Mouse (Mus musculus) kidney, embryonic 14.5 days (tissue): ENCODE data around the gene Abhd13. TPM values are rescaled to one million over a fixed set of nuclear protein-coding genes. Genes with fewer than 3 reads are reported as not detected.

Source experiments
- ATAC-seq: fragments of 200-750 bp; cut with Nextera tagmentation; 2 replicates; pipeline ENCODE4 v1.8.0; 2017; ENCODE audit warnings: moderate number of reproducible peaks, mild to moderate bottlenecking, moderate TSS enrichment, moderate library complexity; ENCODE audit not compliant: low FRiP score, low TSS enrichment
- H3K27ac ChIP-seq: fragments of 300-500 bp; sonication (generic); 2 replicates; pipeline ENCODE4 v1.5.1; 2014; ENCODE audit warnings: low read depth, mild to moderate bottlenecking, low read length, moderate library complexity, mixed read lengths
- H3K27me3 ChIP-seq: fragments of 300-500 bp; sonication (generic); 2 replicates; pipeline ENCODE4 v1.6.1; 2014; ENCODE audit warnings: mild to moderate bottlenecking, low read length; ENCODE audit not compliant: control insufficient read depth, insufficient read depth
- H3K36me3 ChIP-seq: fragments of 300-500 bp; sonication (generic); 2 replicates; pipeline ENCODE4 v1.6.1; 2014; ENCODE audit warnings: low read length, mixed read lengths; ENCODE audit not compliant: control insufficient read depth, insufficient read depth
- H3K4me1 ChIP-seq: fragments of 300-500 bp; sonication (generic); 2 replicates; pipeline ENCODE4 v1.6.1; 2014; ENCODE audit warnings: low read length, mixed read lengths; ENCODE audit not compliant: control insufficient read depth, insufficient read depth
- H3K4me2 ChIP-seq: fragments of 300-500 bp; sonication (generic); replicated peaks from 2 replicates; pipeline ENCODE4 v1.6.1; 2014; ENCODE audit warnings: low read depth, mild to moderate bottlenecking, low read length
- H3K4me3 ChIP-seq: fragments of 300-500 bp; sonication (generic); 2 replicates; pipeline ENCODE4 v1.5.1; 2014; ENCODE audit warnings: mild to moderate bottlenecking, low read length
- H3K9ac ChIP-seq: fragments of 300-500 bp; sonication (generic); 2 replicates; pipeline ENCODE4 v1.6.1; 2014; ENCODE audit warnings: low read depth, mild to moderate bottlenecking, low read length, moderate library complexity
- H3K9me3 ChIP-seq: fragments of 300-500 bp; sonication (generic); 2 replicates; pipeline ENCODE4 v1.6.1; 2016; ENCODE audit warnings: low read length; ENCODE audit not compliant: control insufficient read depth
- WGBS: fragments of 180-500 bp; shearing (Covaris S2); extraction: QIAGEN DNeasy Blood & Tissue Kit; methylation state at CpG from one replicate; pipeline ENCODE4 v1.1.7; 2014; 5-methylcytosine and 5-hydroxymethylcytosine counted together
- polyA plus RNA-seq: library from polyadenylated mRNA; unstranded; fragments of >200 nt; fragmentation: Nextera tagmentation; extraction: Ambion mirVana; gene quantifications from 2 replicates; pipeline ENCODE4 v1.2.1, GENCODE M21; 2014

Abhd13 gene
- polyA plus RNA-seq, 1 experiment from 2014 or later = 24.2 TPM

DNA sequence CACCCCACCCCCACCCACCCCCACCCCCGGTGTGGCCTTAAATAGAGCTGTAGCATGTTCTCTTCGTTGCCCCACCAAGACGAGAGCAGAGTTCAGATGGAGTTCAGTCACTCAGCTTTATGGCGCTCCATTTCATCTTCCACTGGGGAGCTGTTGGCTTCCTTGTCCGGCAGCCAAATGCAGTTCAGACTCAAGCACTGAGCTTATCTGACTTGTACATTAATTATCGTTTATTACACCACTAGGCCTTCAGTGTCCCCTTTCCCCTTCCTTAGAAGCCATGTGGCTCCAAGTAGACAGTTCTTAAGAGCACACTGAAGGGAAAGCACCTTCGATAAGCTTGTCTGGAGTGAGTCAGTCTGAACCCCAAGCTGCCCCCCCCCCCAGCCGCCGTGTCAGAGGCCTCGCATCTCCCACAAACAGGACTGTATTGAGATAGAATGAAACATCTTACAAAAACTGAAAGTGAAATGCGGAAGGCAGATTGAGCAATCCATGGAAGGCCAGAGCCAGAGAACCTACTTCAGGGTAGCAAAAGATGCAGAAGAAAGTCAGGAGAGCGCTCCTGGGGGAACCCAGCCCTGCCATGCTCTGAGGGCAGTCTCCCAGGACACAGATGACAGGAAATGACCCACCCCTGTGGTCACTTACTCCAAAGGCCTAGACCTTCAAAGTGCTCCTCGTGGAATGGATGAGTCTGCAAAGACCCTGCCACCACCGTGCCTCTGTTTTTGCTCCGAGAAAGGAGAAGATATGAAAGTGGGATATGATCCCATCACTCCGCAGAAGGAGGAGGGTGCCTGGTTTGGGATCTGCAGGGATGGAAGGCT, 28.9 kb downstream of the Abhd13 start, which contains the start of gene Tnfsf13b:
Gene Tnfsf13b (plus strand): TSS at position 312 of the 830 bp plus-strand sequence.
- Histone ChIP-seq H3K27me3 (no peaks in the 10 kb centered on the region), H3K36me3 (no peaks in the 10 kb centered on the region), H3K9ac (peak within 1 kb of the TSS; percentile 47), H3K4me3 (peak within 1 kb of the TSS; percentile 41), H3K9me3 (no peaks in the 10 kb centered on the region), H3K27ac (peak within 1 kb of the TSS; percentile 78), H3K4me2 (peak within 1 kb of the TSS; percentile 85), H3K4me1 (peaks cover 8% of the 10 kb centered on the region; the same call in 1 of the 2 replicates)
- peak; percentile 90 for ATAC-seq
- WGBS = 50% methylated on average over 16 of the region's 16 CpGs

DNA sequence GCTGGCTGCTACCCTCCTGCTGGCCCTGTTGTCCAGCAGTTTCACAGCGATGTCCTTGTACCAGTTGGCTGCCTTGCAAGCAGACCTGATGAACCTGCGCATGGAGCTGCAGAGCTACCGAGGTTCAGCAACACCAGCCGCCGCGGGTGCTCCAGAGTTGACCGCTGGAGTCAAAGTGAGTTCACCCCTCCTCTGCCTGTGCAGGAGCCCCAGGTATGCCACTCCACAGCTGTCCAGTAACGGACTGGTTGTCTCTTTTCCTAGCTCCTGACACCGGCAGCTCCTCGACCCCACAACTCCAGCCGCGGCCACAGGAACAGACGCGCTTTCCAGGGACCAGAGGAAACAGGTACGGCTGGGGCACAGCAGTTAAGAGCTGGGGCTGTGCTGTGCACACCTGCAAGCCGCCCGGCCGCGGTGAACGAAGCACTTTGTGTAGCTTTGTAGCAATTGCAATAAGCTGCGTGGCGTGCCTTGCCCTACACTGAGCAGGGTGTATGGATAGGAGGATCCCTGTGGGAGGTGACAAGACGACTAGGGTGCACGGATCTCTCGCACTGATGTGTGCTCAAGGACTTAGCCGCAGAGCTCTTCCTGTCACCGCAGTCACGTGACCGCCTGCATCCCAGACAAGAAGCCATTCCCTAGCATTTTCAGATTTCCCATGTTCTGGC, 29.6 kb downstream of the Abhd13 start:
- peak; percentile 75 for ATAC-seq
- Histone ChIP-seq H3K9me3 (no peaks in the 10 kb centered on the region), H3K4me2 (peak overlapping the region; percentile 85), H3K27me3 (no peaks in the 10 kb centered on the region), H3K27ac (peak overlapping the region; percentile 78), H3K9ac (peak overlapping the region; percentile 47), H3K36me3 (no peaks in the 10 kb centered on the region), H3K4me3 (peak overlapping the region; percentile 41), H3K4me1 (peaks cover 8% of the 10 kb centered on the region; the same call in 1 of the 2 replicates)
- WGBS = 2% methylated on average over 29 of the region's 29 CpGs

DNA sequence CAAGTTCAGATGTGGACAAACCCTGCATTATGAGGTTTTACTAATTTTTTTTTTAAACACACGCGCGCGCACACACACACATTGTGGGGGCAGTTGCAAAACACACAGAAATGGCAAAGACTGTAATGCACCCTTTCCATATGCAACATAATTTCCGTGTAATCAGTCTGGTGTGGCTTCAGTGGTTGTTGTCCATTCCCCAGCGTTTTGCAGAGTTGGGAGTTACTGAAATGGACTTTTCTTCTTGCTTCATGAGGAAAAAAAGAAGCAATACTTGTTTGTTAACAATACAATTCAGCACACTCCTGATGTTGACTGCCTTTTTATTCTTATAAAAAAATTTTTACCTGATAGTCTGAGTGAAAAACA, 30.1 kb downstream of the Abhd13 start:
- peak overlapping the region; percentile 85 for H3K4me2 ChIP-seq
- no peaks in the 10 kb centered on the region for H3K27me3 ChIP-seq
- peaks cover 8% of the 10 kb centered on the region; the same call in 1 of the 2 replicates for H3K4me1 ChIP-seq
- peak overlapping the region; percentile 47; the same call in 1 of the 2 replicates for H3K9ac ChIP-seq
- no peak for ATAC-seq
- H3K27ac ChIP-seq = no peak overlapping the region
- H3K36me3 ChIP-seq = no peaks in the 10 kb centered on the region
- H3K9me3 ChIP-seq = no peaks in the 10 kb centered on the region
- peak overlapping the region; percentile 41 for H3K4me3 ChIP-seq
- 41% methylated on average over 6 of the region's 6 CpGs for WGBS

DNA sequence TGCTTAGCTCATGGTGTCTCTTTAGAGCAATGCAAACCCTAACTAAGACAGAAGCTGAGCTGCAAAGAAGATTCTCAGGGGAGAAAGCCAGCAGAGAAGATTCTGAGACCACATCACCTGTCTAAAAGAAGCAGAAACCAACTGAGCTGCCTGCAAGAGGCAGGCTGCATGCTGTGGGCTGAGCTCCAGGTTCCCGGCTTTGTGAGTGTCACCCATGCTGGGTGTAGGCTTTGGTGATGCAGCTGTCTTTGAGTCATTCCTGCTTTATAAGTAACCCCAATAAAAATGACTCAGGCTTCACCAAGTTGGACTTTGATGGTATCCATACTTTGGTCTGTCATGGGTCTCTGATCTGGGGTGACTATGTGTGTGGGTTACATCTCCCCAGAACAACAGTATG, 38.7 kb downstream of the Abhd13 start:
- Histone ChIP-seq H3K27ac (no peak overlapping the region), H3K36me3 (no peaks in the 10 kb centered on the region), H3K4me1 (no peaks in the 10 kb centered on the region), H3K4me3 (no peak overlapping the region), H3K9me3 (no peaks in the 10 kb centered on the region), H3K27me3 (no peaks in the 10 kb centered on the region), H3K9ac (no peak overlapping the region), H3K4me2 (no peak overlapping the region)
- WGBS = 83% methylated on average over 1 of the region's 1 CpGs
- no peak for ATAC-seq

DNA sequence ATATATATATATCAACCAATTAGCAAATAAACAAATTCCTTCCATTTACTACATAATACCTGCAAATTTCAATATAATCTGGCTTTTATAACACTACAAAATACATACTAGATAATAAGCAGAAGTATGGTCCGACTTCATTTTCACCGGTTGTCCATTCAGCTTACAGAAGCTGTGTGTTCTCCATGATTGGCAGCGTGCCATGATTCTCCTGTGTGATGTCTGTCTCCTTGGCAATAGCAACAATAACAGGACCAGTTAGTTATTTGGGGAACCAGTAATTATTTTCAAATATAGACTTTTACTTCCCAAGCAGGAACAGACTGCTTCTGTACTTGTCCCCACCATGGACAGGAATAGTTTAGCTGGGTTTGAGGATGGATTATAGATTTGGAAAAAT, 39.7 kb downstream of the Abhd13 start:
- H3K4me2 ChIP-seq = no peak overlapping the region
- ATAC-seq = no peak
- no peaks in the 10 kb centered on the region for H3K9me3 ChIP-seq
- no peak overlapping the region for H3K9ac ChIP-seq
- no peaks in the 10 kb centered on the region for H3K36me3 ChIP-seq
- H3K4me1 ChIP-seq = no peaks in the 10 kb centered on the region
- no peak overlapping the region for H3K4me3 ChIP-seq
- WGBS = 81% methylated on average over 3 of the region's 3 CpGs
- no peak overlapping the region for H3K27ac ChIP-seq
- no peaks in the 10 kb centered on the region for H3K27me3 ChIP-seq

DNA sequence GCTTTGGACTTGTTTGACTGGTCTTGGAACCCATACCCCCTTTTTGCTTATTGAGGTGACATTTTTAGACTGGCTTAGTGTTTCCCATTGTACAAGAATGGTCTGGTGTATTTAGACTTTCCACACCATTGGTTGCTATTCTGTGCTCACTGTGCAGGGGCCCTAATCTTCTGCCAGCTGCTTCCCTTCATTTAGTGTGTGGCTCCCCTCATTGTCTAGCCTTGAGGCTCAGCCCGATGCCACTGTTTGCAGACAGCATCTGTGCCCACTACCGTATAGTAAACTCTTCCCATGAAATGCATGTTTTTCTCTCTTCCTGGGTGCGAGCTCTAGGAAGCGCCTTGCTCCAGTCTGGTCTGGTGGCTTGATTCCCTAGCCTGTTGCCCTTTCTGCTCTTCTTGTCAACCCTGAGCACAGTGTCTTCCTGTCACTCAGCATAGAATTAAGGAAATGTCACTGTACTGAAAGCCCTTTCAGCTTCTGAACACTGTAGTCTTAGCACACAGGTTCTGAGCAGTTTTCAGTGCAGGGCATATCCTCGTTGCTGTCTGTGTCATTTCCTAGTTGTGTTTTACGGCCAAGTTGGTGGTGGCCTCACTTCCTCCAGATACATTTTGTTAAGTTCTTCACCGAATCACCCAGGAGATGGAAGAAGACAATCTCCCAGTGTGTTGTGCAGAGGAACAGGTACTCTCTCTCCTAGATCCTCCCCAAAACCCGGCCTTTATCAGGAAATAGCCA, 53.0 kb downstream of the Abhd13 start:
- no peaks in the 10 kb centered on the region for H3K9me3 ChIP-seq
- H3K27ac ChIP-seq = no peak overlapping the region
- no peaks in the 10 kb centered on the region for H3K27me3 ChIP-seq
- WGBS = 72% methylated on average over 8 of the region's 8 CpGs
- no peak overlapping the region for H3K4me3 ChIP-seq
- ATAC-seq = no peak
- no peaks in the 10 kb centered on the region for H3K36me3 ChIP-seq
- H3K9ac ChIP-seq = no peak overlapping the region
- no peak overlapping the region for H3K4me2 ChIP-seq
- no peaks in the 10 kb centered on the region for H3K4me1 ChIP-seq

DNA sequence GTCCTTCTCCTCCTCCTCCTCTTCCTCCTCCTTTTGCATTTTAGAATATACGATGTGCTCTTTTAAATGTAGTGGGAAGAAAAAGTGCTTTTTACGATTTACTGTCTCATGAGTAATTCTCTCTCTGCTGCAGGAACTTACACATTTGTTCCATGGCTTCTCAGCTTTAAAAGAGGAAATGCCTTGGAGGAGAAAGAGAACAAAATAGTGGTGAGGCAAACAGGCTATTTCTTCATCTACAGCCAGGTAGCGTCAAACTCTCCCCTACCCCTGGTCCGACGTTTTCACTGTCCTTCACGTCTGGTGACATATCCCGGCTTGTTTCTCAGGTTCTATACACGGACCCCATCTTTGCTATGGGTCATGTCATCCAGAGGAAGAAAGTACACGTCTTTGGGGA, 53.7 kb downstream of the Abhd13 start:
- Histone ChIP-seq H3K4me3 (no peak overlapping the region), H3K9ac (no peak overlapping the region), H3K4me1 (no peaks in the 10 kb centered on the region), H3K27ac (no peak overlapping the region), H3K36me3 (no peaks in the 10 kb centered on the region), H3K9me3 (no peaks in the 10 kb centered on the region), H3K4me2 (no peak overlapping the region), H3K27me3 (no peaks in the 10 kb centered on the region)
- no peak for ATAC-seq
- WGBS = 77% methylated on average over 9 of the region's 9 CpGs

DNA sequence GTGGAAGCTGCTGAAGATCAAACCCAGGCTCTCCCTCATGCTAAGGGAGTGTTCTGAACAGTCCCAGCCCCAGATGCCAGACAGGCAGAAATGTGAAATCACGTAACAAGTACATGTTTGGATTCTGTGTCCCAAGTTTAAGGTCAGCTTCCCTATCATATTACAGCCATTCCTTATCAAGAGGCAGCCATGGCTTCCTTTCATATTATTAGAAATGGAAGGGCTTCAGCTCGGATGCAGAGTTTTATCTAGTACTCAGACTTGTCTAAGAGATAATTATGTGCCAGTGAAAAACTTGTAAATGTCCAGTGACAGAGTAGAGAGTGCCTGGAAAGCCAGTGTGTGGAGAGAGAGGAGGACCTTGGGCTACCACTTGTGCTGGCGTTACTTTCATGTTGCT, 63.4 kb downstream of the Abhd13 start:
- no peak overlapping the region for H3K4me3 ChIP-seq
- no peak overlapping the region for H3K27ac ChIP-seq
- no peak overlapping the region for H3K9ac ChIP-seq
- no peaks in the 10 kb centered on the region for H3K36me3 ChIP-seq
- no peak for ATAC-seq
- H3K27me3 ChIP-seq = no peaks in the 10 kb centered on the region
- WGBS = 61% methylated on average over 3 of the region's 3 CpGs
- H3K4me1 ChIP-seq = no peaks in the 10 kb centered on the region
- H3K9me3 ChIP-seq = no peaks in the 10 kb centered on the region
- no peak overlapping the region for H3K4me2 ChIP-seq
